In the genomic region with DNA sequence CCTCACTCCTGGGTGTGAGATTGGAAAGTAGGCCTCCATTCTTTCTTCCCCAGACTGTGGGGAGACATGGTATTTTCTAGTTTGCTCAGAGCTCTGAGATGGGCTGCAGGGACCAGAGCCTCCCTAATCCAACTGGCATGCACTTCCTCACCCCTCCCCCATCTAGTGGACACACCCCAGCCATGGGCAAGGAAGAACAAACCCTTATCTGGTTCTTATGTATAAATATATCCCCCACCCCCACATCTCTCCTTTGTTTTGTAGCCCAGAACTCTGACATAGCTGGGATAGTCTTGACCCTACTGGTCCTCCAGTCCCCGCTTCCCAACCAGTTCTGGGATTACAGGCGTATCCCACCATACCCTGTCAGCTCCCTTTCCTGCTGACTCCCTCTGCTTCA, we compare ENCODE assay signal across 17 mouse cellular contexts.
A peak's percentile ranks its signal among the peaks of the same experiment; 100 is the strongest.
DNase-seq lines count a peak whose midpoint lies in the region; ATAC-seq and TF ChIP-seq lines count a peak whose summit lies in the region.
"Had no signal": no experiment of that assay in that cellular context is flagged by ENCODE, and none has a peak within 500 bp of the region (broad histone marks: within the 10 kb centered on the region; RNA-seq: fewer than 3 reads in every experiment).

No protein-coding gene starts in this region.

- intact Hi-C loops in heart, adult 2 months (cut with DNase I) = no loop called here

- H3K9ac ChIP-seq in heart, embryonic 13.5 days = peak overlapping the region; percentile 30; the same call in 1 of the 2 replicates
- H3K9ac ChIP-seq in heart, adult 2 months (ENCODE audit: low read depth, low read length) = no peak overlapping the region
- no peak overlapping the region for H3K9ac ChIP-seq in kidney, embryonic 16.5 days (replicated peaks; ENCODE audit: low read length)
- H3K9ac ChIP-seq: forebrain, embryonic 13.5 days had no signal

- no peak for ATAC-seq in heart, embryonic 13.5 days (ENCODE audit: extremely low read depth, insufficient number of reproducible peaks, low FRiP score, low TSS enrichment)
- ATAC-seq in kidney, embryonic 16.5 days (ENCODE audit: low FRiP score, low TSS enrichment) = no peak
- ATAC-seq: forebrain, embryonic 13.5 days; forebrain, postnatal 0 days; hindbrain, embryonic 16.5 days; inflammation-experienced regulatory T-cells, adult 6 months; intestine, postnatal 0 days had no signal

- no peaks in the 10 kb centered on the region for H3K79me2 ChIP-seq in heart, adult 2 months (replicated peaks; ENCODE audit: control insufficient read depth, insufficient read depth, low read length)

- peaks cover 89% of the 10 kb centered on the region for H3K4me1 ChIP-seq in heart, embryonic 13.5 days
- no peaks in the 10 kb centered on the region for H3K4me1 ChIP-seq in heart, adult 2 months (ENCODE audit: control insufficient read depth, insufficient read depth, low read length)
- H3K4me1 ChIP-seq in kidney, embryonic 16.5 days (ENCODE audit: insufficient read depth, low read length) = peaks cover 33% of the 10 kb centered on the region

- no peaks in the 10 kb centered on the region for H3K9me3 ChIP-seq in heart, embryonic 13.5 days
- no peaks in the 10 kb centered on the region for H3K9me3 ChIP-seq in kidney, embryonic 16.5 days (ENCODE audit: low read length)
- H3K9me3 ChIP-seq: embryonic facial prominence, embryonic 10.5 days; forebrain, embryonic 13.5 days had no signal

- TF ChIP-seq POLR2A in heart, adult 2 months (IDR thresholded peaks at IDR 0.05; ENCODE audit: insufficient read depth, low read depth, low read length) = no peak

- 55% methylated on average over 2 of the region's 2 CpGs for WGBS in heart, embryonic 13.5 days
- 90% methylated on average over 2 of the region's 2 CpGs for WGBS in heart, adult 2 months
- 86% methylated on average over 2 of the region's 2 CpGs for WGBS in kidney, embryonic 16.5 days

- DNase-seq in heart, adult 2 months = no peak
- DNase-seq in kidney, postnatal 10 days = peak; percentile 7
- DNase-seq in lung, postnatal 25 days (ENCODE audit: low spot score) = peak; percentile 49
- DNase-seq in right cerebral cortex, postnatal 10 days (ENCODE audit: low spot score in 2 of 2) = no peak
- DNase-seq: adrenal gland, adult 8-10 months; adrenal gland, postnatal 36 days; cerebellum, adult 2 months; cerebellum, postnatal 10 days; forebrain, postnatal 0 days; gastrocnemius, postnatal 14 days had no signal

- no peak overlapping the region for H3K4me3 ChIP-seq in heart, embryonic 13.5 days
- no peak overlapping the region for H3K4me3 ChIP-seq in heart, adult 2 months
- H3K4me3 ChIP-seq in kidney, embryonic 16.5 days (ENCODE audit: low read length) = no peak overlapping the region
- H3K4me3 ChIP-seq: embryonic facial prominence, embryonic 10.5 days; forebrain, embryonic 13.5 days had no signal

- no peaks in the 10 kb centered on the region for H3K27me3 ChIP-seq in heart, embryonic 13.5 days (replicated peaks)
- no peaks in the 10 kb centered on the region for H3K27me3 ChIP-seq in heart, adult 2 months (ENCODE audit: control insufficient read depth, insufficient read depth, low read length)
- H3K27me3 ChIP-seq in kidney, embryonic 16.5 days (ENCODE audit: insufficient read depth, low read length) = no peaks in the 10 kb centered on the region

- H3K27ac ChIP-seq in heart, embryonic 13.5 days (replicated peaks) = peak overlapping the region; percentile 61
- no peak overlapping the region for H3K27ac ChIP-seq in heart, adult 2 months
- no peak overlapping the region for H3K27ac ChIP-seq in kidney, embryonic 16.5 days (ENCODE audit: low read length)
- H3K27ac ChIP-seq: embryonic facial prominence, embryonic 10.5 days; forebrain, embryonic 13.5 days had no signal

- TF ChIP-seq CTCF in heart, adult 2 months (IDR thresholded peaks at IDR 0.05) = no peak

- H3K36me3 ChIP-seq in heart, embryonic 13.5 days = peaks cover 38% of the 10 kb centered on the region
- no peaks in the 10 kb centered on the region for H3K36me3 ChIP-seq in heart, adult 2 months (ENCODE audit: control insufficient read depth, insufficient read depth, low read length)
- peaks cover 20% of the 10 kb centered on the region for H3K36me3 ChIP-seq in kidney, embryonic 16.5 days (ENCODE audit: insufficient read depth, low read length)

- H3K4me2 ChIP-seq in heart, embryonic 13.5 days = no peak overlapping the region
- H3K4me2 ChIP-seq in kidney, embryonic 16.5 days (replicated peaks; ENCODE audit: low read depth, low read length) = no peak overlapping the region

- TF ChIP-seq EP300 in heart, adult 2 months (IDR thresholded peaks at IDR 0.05; ENCODE audit: insufficient read depth, low read depth, low read length) = no peak

Comparison
In these comparisons a context has a peak if more than half of its experiments do, and no peak if none do; other contexts are left out.
1. DNase-seq: peak in kidney, postnatal 10 days (single experiment) and lung, postnatal 25 days (single experiment); none in heart, adult 2 months (0 of 2) and right cerebral cortex, postnatal 10 days (0 of 2).